Mouse (Mus musculus): ENCODE measurements around the gene Odf3. TPM values are rescaled to one million over a fixed set of nuclear protein-coding genes. Genes with fewer than 3 reads are reported as not detected.

Odf3 gene
- total RNA-seq (2014; fragmentation: Nextera tagmentation), result not detected in 2 replicates
- total RNA-seq (2017), result 0.11 and 0.17 TPM in 2 replicates
- not detected in 2 replicates for polyA plus RNA-seq (2012)

DNA sequence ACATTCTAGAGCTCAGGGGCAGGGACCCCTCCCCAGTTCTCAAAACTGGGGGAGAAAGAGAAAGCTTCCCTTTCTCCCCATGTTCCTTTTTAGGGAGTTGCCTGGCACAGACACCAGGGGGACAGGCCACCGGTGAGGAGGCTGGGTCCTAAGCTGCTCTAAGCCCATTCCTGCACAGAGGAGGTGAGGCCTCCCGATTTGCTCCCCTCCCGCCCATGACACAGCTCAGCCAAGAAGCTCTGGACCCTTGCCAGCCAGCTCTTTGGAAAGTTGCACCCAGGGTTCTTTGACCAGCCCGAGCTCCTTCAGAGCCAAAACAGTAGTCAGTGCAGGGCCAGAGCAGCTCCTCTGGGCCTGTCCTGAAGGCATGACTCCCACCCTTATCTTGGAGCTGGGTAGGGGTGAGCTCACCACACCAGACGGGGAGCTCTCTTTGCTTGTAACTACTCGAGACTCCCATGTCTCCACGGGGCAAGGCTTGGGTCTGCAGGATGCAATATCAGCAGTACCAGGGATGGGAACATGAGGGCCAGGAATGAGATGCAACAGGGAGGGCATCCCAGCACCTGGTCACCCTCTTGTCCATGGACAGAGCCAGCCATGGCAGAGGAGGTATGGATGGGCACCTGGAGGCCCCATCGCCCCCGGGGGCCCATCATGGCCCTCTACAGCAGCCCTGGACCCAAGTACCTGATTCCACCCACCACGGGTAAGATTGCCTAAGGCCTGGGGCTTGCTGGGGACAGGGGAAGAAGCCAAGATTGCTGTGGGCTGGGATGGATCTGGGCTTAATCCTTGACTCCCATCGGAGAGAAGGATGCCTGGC, at the start of gene Odf3:
TSS of gene Odf3 (plus strand) at position 51 of the 826 bp plus-strand sequence.
- Histone ChIP-seq H3K36me3 (replicated peaks) (peaks cover 29% of the 10 kb centered on the region), H3K4me3 (ENCODE audit: low read depth, low read length) (no peak within 1 kb of the TSS), H3K9me3 (replicated peaks) (no peaks in the 10 kb centered on the region), H3K4me1 (ENCODE audit: insufficient read depth, low read depth, low read length) (peaks cover 18% of the 10 kb centered on the region), H3K27me3 (ENCODE audit: insufficient read depth, low read length) (peaks cover 37% of the 10 kb centered on the region)
- TF ChIP-seq TAL1 (conservative IDR thresholded peaks at IDR 0.05; ENCODE audit: low read depth, low read length), result no peak
- TF ChIP-seq CTCF (IDR thresholded peaks at IDR 0.05; ENCODE audit: low read depth, low read length), result no peak
- TF ChIP-seq GATA1 (IDR thresholded peaks at IDR 0.05; ENCODE audit: borderline replicate concordance, low read length), result no peak
- TF ChIP-seq GATA2 (IDR thresholded peaks at IDR 0.05; ENCODE audit: borderline replicate concordance, low read depth, low read length), result no peak
- TF ChIP-seq POLR2AphosphoS5 (IDR thresholded peaks at IDR 0.05; ENCODE audit: insufficient replicate concordance, low read depth, low read length), result no peak
- DNase-seq (ENCODE audit: low spot score), result no peak
- ATAC-seq (ENCODE audit: extremely low read depth, insufficient number of reproducible peaks, low FRiP score, poor library complexity, severe bottlenecking), result no peak

DNA sequence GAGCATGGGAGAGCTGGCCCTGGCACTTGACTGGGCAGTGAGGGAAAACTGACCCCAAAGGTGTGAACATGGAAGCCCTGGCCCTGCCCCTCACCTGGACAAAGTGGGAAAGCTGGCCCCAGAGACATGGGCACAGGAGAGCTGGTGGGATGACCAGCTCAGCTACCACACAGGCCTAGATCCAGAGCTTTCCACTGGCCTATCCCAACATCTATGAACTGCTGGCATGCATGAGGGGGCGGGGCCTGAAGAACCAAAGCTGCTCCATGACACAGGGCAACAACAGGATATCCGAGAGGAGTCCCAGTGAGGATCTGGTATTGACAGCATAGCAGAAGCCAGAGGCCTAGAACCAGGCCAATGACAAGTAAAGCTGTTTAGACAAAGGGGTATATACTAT, 49.4 kb upstream of the Odf3 start:
- Histone ChIP-seq H3K4me1 (ENCODE audit: insufficient read depth, low read depth, low read length) (no peaks in the 10 kb centered on the region), H3K27me3 (ENCODE audit: insufficient read depth, low read length) (peaks cover 15% of the 10 kb centered on the region)
- TF ChIP-seq TAL1 (conservative IDR thresholded peaks at IDR 0.05; ENCODE audit: low read depth, low read length) (no peak), GATA1 (IDR thresholded peaks at IDR 0.05; ENCODE audit: borderline replicate concordance, low read length) (no peak), GATA2 (IDR thresholded peaks at IDR 0.05; ENCODE audit: borderline replicate concordance, low read depth, low read length) (no peak), POLR2AphosphoS5 (IDR thresholded peaks at IDR 0.05; ENCODE audit: insufficient replicate concordance, low read depth, low read length) (no peak), CTCF (IDR thresholded peaks at IDR 0.05; ENCODE audit: low read depth, low read length) (no peak)

DNA sequence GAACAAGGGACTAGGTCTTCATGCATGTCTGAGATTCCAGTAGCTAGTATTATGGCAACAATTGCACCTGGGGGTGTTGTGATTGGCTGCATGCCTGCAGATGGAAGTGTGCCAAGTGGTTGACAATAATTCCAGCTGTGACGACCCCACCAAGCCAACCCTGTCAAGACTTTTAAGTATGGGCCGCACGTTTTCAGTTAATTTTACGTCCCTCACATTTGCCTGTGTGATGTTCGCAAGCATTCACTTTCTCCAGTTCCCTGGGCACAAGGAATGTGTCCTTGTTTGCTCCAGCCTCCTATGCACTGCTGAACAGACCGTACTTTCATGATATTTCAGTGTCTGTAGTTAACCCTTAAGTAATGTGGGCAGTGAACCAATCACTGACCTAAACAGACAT, 45.0 kb upstream of the Odf3 start:
- ATAC-seq (ENCODE audit: extremely low read depth, insufficient number of reproducible peaks, low FRiP score, poor library complexity, severe bottlenecking) (no peak), DNase-seq (ENCODE audit: low spot score) (no peak)
- H3K4me1 ChIP-seq (ENCODE audit: insufficient read depth, low read depth, low read length), result no peaks in the 10 kb centered on the region
- peaks cover 17% of the 10 kb centered on the region for H3K27me3 ChIP-seq (ENCODE audit: insufficient read depth, low read length)
- H3K9me3 ChIP-seq (replicated peaks), result no peaks in the 10 kb centered on the region
- H3K36me3 ChIP-seq (replicated peaks), result no peaks in the 10 kb centered on the region
- no peak for TF ChIP-seq POLR2AphosphoS5 (IDR thresholded peaks at IDR 0.05; ENCODE audit: insufficient replicate concordance, low read depth, low read length)
- TF ChIP-seq GATA1 (IDR thresholded peaks at IDR 0.05; ENCODE audit: borderline replicate concordance, low read length), result no peak
- TF ChIP-seq TAL1 (conservative IDR thresholded peaks at IDR 0.05; ENCODE audit: low read depth, low read length), result no peak
- no peak overlapping the region for H3K4me3 ChIP-seq (ENCODE audit: low read depth, low read length)

More for the DNA sequence above, 49.4 kb upstream of the Odf3 start:
- no peak for DNase-seq (ENCODE audit: low spot score)
- no peak for ATAC-seq (ENCODE audit: extremely low read depth, insufficient number of reproducible peaks, low FRiP score, poor library complexity, severe bottlenecking)
- no peaks in the 10 kb centered on the region for H3K9me3 ChIP-seq (replicated peaks)
- no peak overlapping the region for H3K4me3 ChIP-seq (ENCODE audit: low read depth, low read length)
- H3K36me3 ChIP-seq (replicated peaks), result no peaks in the 10 kb centered on the region

DNA sequence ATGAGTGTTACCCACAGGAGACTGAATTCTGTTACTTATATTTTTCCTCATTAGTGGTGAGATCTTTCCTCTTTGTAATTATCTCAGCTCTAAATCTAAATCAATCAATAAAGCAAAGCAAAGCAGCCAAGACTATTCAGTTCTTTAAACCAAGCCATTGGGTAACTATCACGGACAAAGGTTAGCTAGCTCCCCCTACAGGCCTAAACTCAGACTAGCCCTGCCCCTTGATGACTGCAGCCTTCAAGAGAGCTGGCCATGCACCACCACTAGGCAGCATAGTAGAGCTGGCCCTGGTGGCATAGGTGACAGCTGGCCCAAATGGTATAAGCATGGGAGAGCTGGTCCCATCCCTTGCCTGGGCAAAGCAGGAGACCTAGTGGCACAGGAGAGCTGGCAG, 41.9 kb upstream of the Odf3 start:
- Histone ChIP-seq H3K4me3 (ENCODE audit: low read depth, low read length) (no peak overlapping the region), H3K36me3 (replicated peaks) (no peaks in the 10 kb centered on the region), H3K27me3 (ENCODE audit: insufficient read depth, low read length) (peaks cover 9% of the 10 kb centered on the region; the same call in 1 of the 2 replicates), H3K9me3 (replicated peaks) (no peaks in the 10 kb centered on the region), H3K4me1 (ENCODE audit: insufficient read depth, low read depth, low read length) (no peaks in the 10 kb centered on the region)
- TF ChIP-seq CTCF (IDR thresholded peaks at IDR 0.05; ENCODE audit: low read depth, low read length) (peak; percentile 62), GATA2 (IDR thresholded peaks at IDR 0.05; ENCODE audit: borderline replicate concordance, low read depth, low read length) (no peak), TAL1 (conservative IDR thresholded peaks at IDR 0.05; ENCODE audit: low read depth, low read length) (no peak), GATA1 (IDR thresholded peaks at IDR 0.05; ENCODE audit: borderline replicate concordance, low read length) (no peak)
- peak; percentile 13 for DNase-seq (ENCODE audit: low spot score)
- ATAC-seq (ENCODE audit: extremely low read depth, insufficient number of reproducible peaks, low FRiP score, poor library complexity, severe bottlenecking), result peak; percentile 34; the same call in 1 of the 2 replicates

DNA sequence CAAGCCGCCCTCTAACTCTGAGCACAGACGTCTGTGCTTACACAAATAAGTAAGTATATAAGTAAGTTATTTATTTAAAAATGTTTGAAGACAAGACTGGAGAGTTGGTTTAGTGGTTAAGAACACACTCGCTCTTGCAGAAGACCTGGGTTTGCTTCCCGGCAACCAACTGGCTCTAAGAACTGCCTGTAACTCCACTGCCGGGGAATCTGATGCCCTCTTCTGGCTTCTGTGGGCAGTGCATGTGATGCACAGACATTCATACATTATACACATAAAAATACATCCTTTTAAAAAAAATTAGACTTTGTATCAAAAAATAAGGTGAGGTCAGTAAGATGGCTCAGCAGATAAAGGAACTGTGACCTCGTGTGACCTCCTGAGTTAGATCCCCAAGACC, 37.1 kb upstream of the Odf3 start:
- TF ChIP-seq TAL1 (conservative IDR thresholded peaks at IDR 0.05; ENCODE audit: low read depth, low read length), result no peak
- peak; percentile 5; the same call in 1 of the 2 replicates for TF ChIP-seq CTCF (IDR thresholded peaks at IDR 0.05; ENCODE audit: low read depth, low read length)
- no peaks in the 10 kb centered on the region for H3K9me3 ChIP-seq (replicated peaks)
- no peak for ATAC-seq (ENCODE audit: extremely low read depth, insufficient number of reproducible peaks, low FRiP score, poor library complexity, severe bottlenecking)
- H3K27me3 ChIP-seq (ENCODE audit: insufficient read depth, low read length), result peaks cover 3% of the 10 kb centered on the region
- no peaks in the 10 kb centered on the region for H3K4me1 ChIP-seq (ENCODE audit: insufficient read depth, low read depth, low read length)
- H3K36me3 ChIP-seq (replicated peaks), result no peaks in the 10 kb centered on the region
- no peak for DNase-seq (ENCODE audit: low spot score)
- no peak overlapping the region for H3K4me3 ChIP-seq (ENCODE audit: low read depth, low read length)

DNA sequence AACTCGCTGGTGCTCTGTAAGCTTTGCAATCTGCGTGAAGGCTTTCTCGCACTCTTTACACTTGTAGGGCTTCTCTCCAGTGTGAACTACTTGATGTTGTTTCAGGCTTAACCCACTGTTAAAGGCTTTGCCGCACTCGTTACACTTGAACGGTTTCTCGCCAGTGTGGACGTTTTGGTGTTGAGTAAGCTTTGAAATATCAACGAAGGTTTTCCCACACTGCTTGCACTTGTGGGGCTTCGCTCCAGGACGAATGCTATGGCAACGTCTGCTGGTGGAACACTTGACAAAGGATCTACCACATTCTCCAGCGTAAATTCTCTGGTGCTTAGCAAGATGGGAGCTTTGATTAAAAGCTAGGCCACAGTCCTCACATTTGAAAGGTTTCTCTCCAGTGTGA, 35.9 kb upstream of the Odf3 start:
- no peak for TF ChIP-seq CTCF (IDR thresholded peaks at IDR 0.05; ENCODE audit: low read depth, low read length)
- TF ChIP-seq TAL1 (conservative IDR thresholded peaks at IDR 0.05; ENCODE audit: low read depth, low read length), result no peak
- no peak for TF ChIP-seq GATA2 (IDR thresholded peaks at IDR 0.05; ENCODE audit: borderline replicate concordance, low read depth, low read length)
- no peak for TF ChIP-seq GATA1 (IDR thresholded peaks at IDR 0.05; ENCODE audit: borderline replicate concordance, low read length)
- H3K36me3 ChIP-seq (replicated peaks), result no peaks in the 10 kb centered on the region
- H3K4me3 ChIP-seq (ENCODE audit: low read depth, low read length), result no peak overlapping the region
- no peak for ATAC-seq (ENCODE audit: extremely low read depth, insufficient number of reproducible peaks, low FRiP score, poor library complexity, severe bottlenecking)
- DNase-seq (ENCODE audit: low spot score), result no peak
- peaks cover 3% of the 10 kb centered on the region for H3K27me3 ChIP-seq (ENCODE audit: insufficient read depth, low read length)
- no peaks in the 10 kb centered on the region for H3K9me3 ChIP-seq (replicated peaks)
- H3K4me1 ChIP-seq (ENCODE audit: insufficient read depth, low read depth, low read length), result no peaks in the 10 kb centered on the region
